Mouse (Mus musculus) hindbrain, postnatal 0 days (tissue): ENCODE results near the gene Myom1. TPM values are rescaled to one million over a fixed set of nuclear protein-coding genes. Genes with fewer than 3 reads are reported as not detected.

Source experiments
- ATAC-seq: fragments of 200-750 bp; cut with Nextera tagmentation; 2 replicates; pipeline ENCODE4 v1.8.0; 2017; ENCODE audit warnings: mild to moderate bottlenecking, moderate TSS enrichment, moderate library complexity
- DNase-seq: peaks from one replicate; pipeline ENCODE4 v3.0.0-alpha.2; 2015; ENCODE audit warnings: low spot score
- H3K27ac ChIP-seq: fragments of 300-500 bp; sonication (generic); 2 replicates; pipeline ENCODE4 v1.5.1; 2014; ENCODE audit warnings: mild to moderate bottlenecking
- H3K27me3 ChIP-seq: fragments of 300-500 bp; sonication (generic); 2 replicates; pipeline ENCODE4 v1.6.1; 2014; ENCODE audit warnings: low read length, mixed read lengths; ENCODE audit not compliant: insufficient read depth
- H3K36me3 ChIP-seq: fragments of 300-500 bp; sonication (generic); 2 replicates; pipeline ENCODE4 v1.6.1; 2014; ENCODE audit warnings: low read length, mixed read lengths; ENCODE audit not compliant: insufficient read depth
- H3K4me1 ChIP-seq: fragments of 300-500 bp; sonication (generic); 2 replicates; pipeline ENCODE4 v1.6.1; 2014; ENCODE audit warnings: antibody characterized with exemption, low read length, mixed read lengths; ENCODE audit not compliant: insufficient read depth
- H3K4me2 ChIP-seq: fragments of 300-500 bp; sonication (generic); 2 replicates; pipeline ENCODE4 v1.6.1; 2014; ENCODE audit warnings: low read depth, mild to moderate bottlenecking, low read length, moderate library complexity, mixed read lengths
- H3K4me3 ChIP-seq: fragments of 300-500 bp; sonication (generic); 2 replicates; pipeline ENCODE4 v1.5.1; 2014; ENCODE audit warnings: low read length
- H3K9ac ChIP-seq: fragments of 300-500 bp; sonication (generic); replicated peaks from 2 replicates; pipeline ENCODE4 v1.6.1; 2014; ENCODE audit warnings: mild to moderate bottlenecking, low read length, moderate library complexity, mixed read lengths
- H3K9me3 ChIP-seq: fragments of 300-500 bp; sonication (generic); 2 replicates; pipeline ENCODE4 v1.6.1; 2016; ENCODE audit warnings: low read length, mixed read lengths
- CTCF ChIP-seq: IDR thresholded peaks from 2 replicates; pipeline ENCODE4 v1.5.1; 2016; ENCODE audit warnings: antibody characterized with exemption, control low read depth, low read depth
- WGBS: fragments of 180-500 bp; shearing (Covaris S2); extraction: QIAGEN DNeasy Blood & Tissue Kit; methylation state at CpG from one replicate; pipeline ENCODE4 v1.1.7; 2014; 5-methylcytosine and 5-hydroxymethylcytosine counted together
- polyA plus RNA-seq: library from polyadenylated mRNA; unstranded; fragments of >200 nt; fragmentation: Nextera tagmentation; extraction: Ambion mirVana; gene quantifications from 2 replicates; pipeline ENCODE4 v1.2.1, GENCODE M21; 2015
- total RNA-seq: library from RNA; depleted of rRNA; stranded (reverse); fragments of >200 nt; gene quantifications from 2 replicates; pipeline ENCODE4 v1.2.3, GENCODE M21; 2014

The Myom1 gene
- total and polyA plus RNA-seq, 2 experiments from 2014 or later = 0.90 to 1.7 TPM

- Histone ChIP-seq H3K4me3 (no peak overlapping the region), H3K27ac (peak overlapping the region; percentile 57), H3K9me3 (no peaks in the 10 kb centered on the region), H3K4me2 (no peak overlapping the region), H3K36me3 (no peaks in the 10 kb centered on the region), H3K27me3 (no peaks in the 10 kb centered on the region), H3K4me1 (no peaks in the 10 kb centered on the region), H3K9ac (no peak overlapping the region)
- no peak for TF ChIP-seq CTCF
- peak; percentile 89 for ATAC-seq
- peak; percentile 74 for DNase-seq
- 46% methylated on average over 9 of the region's 9 CpGs for WGBS
Measured at GRCm38 (mm10) chr17:71129489-71130261, 127.2 kb downstream of the Myom1 start.

- Histone ChIP-seq H3K27ac (no peak overlapping the region), H3K36me3 (no peaks in the 10 kb centered on the region), H3K9ac (no peak overlapping the region), H3K4me2 (no peak overlapping the region), H3K4me3 (no peak overlapping the region), H3K27me3 (no peaks in the 10 kb centered on the region), H3K4me1 (no peaks in the 10 kb centered on the region), H3K9me3 (no peaks in the 10 kb centered on the region)
- no peak for TF ChIP-seq CTCF
- DNase-seq = no peak
- ATAC-seq = no peak
Measured at GRCm38 (mm10) chr17:71132221-71132620, 129.8 kb downstream of the Myom1 start.

GRCm38 (mm10) chr17:71132856-71133439 is 130.5 kb downstream of the Myom1 start:
- no peaks in the 10 kb centered on the region for H3K36me3 ChIP-seq
- no peaks in the 10 kb centered on the region for H3K9me3 ChIP-seq
- H3K27me3 ChIP-seq = no peaks in the 10 kb centered on the region
- H3K9ac ChIP-seq = no peak overlapping the region
- ATAC-seq = no peak
- WGBS = 93% methylated on average over 11 of the region's 11 CpGs
- no peak overlapping the region for H3K27ac ChIP-seq
- no peak for DNase-seq
- H3K4me2 ChIP-seq = no peak overlapping the region
- H3K4me3 ChIP-seq = no peak overlapping the region
- H3K4me1 ChIP-seq = no peaks in the 10 kb centered on the region
- no peak for TF ChIP-seq CTCF

- ATAC-seq (no peak), DNase-seq (no peak)
- no peak overlapping the region for H3K27ac ChIP-seq
- H3K4me3 ChIP-seq = no peak overlapping the region
- H3K4me1 ChIP-seq = no peaks in the 10 kb centered on the region
- no peaks in the 10 kb centered on the region for H3K9me3 ChIP-seq
- WGBS = 92% methylated on average over 3 of the region's 3 CpGs
- no peak overlapping the region for H3K9ac ChIP-seq
- no peak for TF ChIP-seq CTCF
- H3K27me3 ChIP-seq = no peaks in the 10 kb centered on the region
- H3K4me2 ChIP-seq = no peak overlapping the region
- no peaks in the 10 kb centered on the region for H3K36me3 ChIP-seq
Measured at GRCm38 (mm10) chr17:71134441-71134955, 132.1 kb downstream of the Myom1 start.

- ATAC-seq (no peak), DNase-seq (no peak)
- no peaks in the 10 kb centered on the region for H3K27me3 ChIP-seq
- no peak for TF ChIP-seq CTCF
- no peaks in the 10 kb centered on the region for H3K9me3 ChIP-seq
- no peaks in the 10 kb centered on the region for H3K36me3 ChIP-seq
- no peaks in the 10 kb centered on the region for H3K4me1 ChIP-seq
- no peak overlapping the region for H3K9ac ChIP-seq
- H3K4me2 ChIP-seq = no peak overlapping the region
- H3K4me3 ChIP-seq = no peak overlapping the region
- 69% methylated on average over 5 of the region's 5 CpGs for WGBS
- H3K27ac ChIP-seq = no peak overlapping the region
Measured at GRCm38 (mm10) chr17:71135108-71135507, 132.7 kb downstream of the Myom1 start.

- 91% methylated on average over 5 of the region's 5 CpGs for WGBS
- Histone ChIP-seq H3K4me1 (no peaks in the 10 kb centered on the region), H3K9ac (no peak overlapping the region)
Measured at GRCm38 (mm10) chr17:71135866-71136265, 133.4 kb downstream of the Myom1 start.

More at GRCm38 (mm10) chr17:71135866-71136265, 133.4 kb downstream of the Myom1 start:
- no peak overlapping the region for H3K27ac ChIP-seq
- H3K4me2 ChIP-seq = no peak overlapping the region
- no peak overlapping the region for H3K4me3 ChIP-seq
- H3K36me3 ChIP-seq = no peaks in the 10 kb centered on the region
- H3K9me3 ChIP-seq = no peaks in the 10 kb centered on the region
- TF ChIP-seq CTCF = no peak
- no peak for DNase-seq
- ATAC-seq = no peak
- H3K27me3 ChIP-seq = no peaks in the 10 kb centered on the region
